Mouse (Mus musculus): ENCODE results near the gene Ecm1. TPM values are rescaled to one million over a fixed set of nuclear protein-coding genes. Genes with fewer than 3 reads are reported as not detected.

Gene Ecm1
- total RNA-seq, 4 experiments from 2014 or later = 619 to 722 (median 665) TPM

DNA sequence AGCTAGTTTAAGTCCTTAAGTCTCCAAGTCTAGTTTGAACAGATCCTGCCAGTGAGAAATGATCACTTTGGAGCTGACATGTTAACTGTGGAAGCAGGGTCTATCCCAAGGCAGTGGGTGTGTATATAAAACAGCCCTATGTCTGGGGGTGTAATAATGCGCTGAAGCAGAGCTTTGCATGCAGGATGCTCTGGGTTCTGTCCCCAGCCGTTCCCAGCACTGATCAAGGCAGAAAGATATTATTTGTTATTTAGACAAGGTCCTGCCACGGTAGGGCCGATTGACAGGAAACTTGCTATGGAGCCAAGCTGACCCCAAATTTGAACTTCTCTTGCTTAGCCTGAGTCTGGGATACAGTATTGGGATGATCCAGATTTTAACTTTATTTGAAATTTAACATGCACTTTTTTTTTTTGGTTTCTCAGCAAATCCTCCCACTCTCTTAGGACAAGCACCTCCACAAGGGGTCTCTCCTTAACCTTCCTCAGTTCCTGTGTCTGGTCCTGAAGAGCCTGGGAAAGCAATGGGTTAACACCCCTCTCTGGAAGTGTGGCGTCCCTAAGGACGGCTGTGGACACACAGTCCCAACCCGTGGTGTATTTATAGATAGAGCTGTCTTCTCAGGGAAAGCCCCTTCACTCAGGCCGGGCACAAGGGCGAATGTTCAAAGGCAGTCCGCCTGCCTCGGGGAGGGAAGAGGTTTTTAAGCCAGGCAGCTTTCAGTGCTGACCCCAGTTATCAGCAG, 50.0 kb downstream of the Ecm1 start:
- DNase-seq = peak; percentile 21

DNA sequence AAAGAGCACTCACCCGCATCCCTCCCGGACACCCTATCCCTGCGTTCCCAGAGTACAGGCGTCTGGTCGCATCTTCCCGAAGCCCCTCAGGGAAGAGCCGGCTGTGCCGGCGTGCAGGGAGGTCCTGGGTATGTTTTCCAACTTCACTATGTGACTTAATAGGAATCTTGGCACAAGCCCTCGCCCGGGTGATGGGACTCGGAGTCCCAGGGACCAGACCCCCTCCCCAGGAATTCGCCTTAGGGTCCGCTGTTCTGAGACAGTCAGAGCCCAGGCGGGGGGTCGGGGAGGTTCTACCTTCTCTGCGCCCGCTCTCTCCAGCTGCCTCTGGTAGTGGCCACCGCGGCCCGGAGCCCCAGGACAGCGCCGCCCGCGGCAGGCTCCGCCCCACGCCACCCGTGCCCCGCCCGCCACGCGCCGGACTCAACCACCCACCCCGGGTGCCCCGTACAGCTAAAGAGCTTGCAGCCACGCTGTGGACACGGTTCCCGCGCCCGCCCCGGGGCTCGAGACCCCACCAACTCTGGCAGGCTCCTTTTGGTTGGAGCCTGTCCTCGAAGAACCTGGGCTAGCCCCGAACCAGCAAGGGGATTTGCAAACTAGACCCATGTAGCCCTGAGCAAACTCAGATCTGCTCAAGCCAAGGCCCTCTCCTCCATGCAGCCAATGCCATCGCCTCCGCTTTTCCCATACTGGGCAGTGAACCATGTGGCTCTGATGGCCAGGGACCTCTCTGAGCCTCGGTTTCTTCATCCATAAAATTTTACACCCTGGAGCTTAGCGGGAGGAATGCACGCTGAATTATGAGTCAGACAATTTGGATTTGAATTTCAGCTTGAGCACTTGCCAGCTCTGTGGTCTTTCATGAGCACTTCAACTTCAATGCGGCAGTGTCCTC, 51.6 kb downstream of the Ecm1 start, which contains the start of gene Adamtsl4:
Gene Adamtsl4 (minus strand): TSS at position 394 of the 898 bp plus-strand sequence.
- DNase-seq = no peak

DNA sequence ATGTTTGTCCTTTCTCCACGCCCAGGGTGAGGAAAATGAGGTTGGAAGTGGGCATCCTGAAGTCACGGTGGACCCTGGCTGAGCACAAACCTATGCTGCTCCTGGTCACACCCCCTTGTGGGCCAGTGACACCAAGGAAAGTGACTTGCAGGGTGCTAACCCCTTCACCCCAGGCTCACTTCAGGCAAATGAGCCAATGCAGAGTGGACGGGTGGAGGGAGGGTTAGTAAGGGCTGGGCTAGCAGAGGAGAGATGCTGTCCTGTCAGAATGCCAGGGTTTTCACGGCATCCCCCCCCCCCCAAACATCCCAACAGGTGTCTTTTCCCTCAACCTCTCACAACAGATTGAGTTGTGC, 52.2 kb downstream of the Ecm1 start:
- no peak for DNase-seq

DNA sequence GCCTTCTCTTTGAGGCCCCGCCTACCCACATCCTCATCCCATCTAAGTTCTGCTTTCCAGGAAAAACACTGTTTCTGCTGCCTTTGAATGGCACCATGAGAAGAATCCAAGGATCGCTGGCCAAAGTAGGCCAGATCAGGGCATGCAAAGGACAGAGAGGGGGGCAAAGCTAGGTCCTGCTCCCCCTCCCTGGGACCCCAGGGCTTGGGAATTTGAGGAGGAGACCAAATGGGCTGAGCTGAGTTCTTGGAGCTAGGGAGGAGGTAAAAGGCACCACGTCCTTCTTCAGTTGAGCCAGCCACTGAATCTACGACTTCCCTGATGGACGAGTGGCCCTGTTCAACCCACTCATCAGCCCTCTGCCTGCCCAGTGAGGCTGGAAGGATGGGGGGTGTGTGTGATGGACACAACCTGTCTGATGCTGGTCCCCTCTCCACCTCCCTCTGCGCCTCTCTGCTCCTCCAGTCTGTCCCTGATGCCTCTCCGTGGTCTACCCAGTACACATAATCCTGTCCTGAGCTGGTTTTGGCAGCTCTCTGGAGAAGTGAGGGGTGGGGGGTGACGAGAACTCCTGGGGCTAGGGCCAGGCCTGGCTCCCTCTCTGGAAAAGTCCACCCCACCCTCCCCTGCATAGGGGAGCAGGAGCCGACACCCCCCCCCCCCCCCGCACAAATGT, 52.7 kb downstream of the Ecm1 start:
- DNase-seq = no peak

DNA sequence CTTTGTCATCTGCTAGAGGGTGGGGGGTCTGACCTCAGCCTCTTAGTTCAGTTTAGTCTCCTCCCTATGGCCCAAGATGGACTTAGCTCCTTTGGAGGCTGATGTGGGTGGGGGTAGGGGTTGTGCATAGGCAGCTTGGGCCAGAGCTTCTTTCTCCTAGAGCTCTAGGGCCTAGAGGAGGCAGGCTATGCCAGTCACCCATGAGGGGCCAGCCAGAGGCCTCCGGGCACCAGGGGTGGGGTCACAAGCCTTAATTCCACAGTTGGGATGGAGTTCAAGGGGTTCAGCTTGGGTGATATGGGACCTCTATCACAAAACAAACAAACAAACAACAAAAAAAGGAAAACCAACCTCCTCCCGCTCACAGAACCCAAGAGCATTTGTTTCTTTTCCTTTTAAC, 53.7 kb downstream of the Ecm1 start:
- no peak for DNase-seq

DNA sequence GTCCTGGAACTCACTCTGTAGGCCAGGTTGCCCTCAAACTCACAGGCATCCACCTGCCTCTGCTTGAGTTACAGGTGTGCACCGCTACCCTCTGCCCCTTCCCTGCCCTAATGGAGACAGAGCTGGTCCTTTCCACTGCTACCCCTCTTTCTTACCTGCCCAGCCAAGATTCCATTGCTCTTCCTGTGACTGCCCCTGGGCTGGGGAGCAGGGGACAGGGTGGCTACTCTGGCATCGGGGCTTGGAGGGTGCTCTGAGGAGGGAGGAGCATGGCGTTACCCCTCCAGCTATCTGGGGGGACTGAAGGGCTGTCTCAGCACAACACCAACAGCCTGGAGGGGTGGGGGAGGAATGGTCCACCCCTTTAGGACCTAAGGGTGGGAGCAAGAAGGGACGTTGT, 54.1 kb downstream of the Ecm1 start:
- DNase-seq = no peak

DNA sequence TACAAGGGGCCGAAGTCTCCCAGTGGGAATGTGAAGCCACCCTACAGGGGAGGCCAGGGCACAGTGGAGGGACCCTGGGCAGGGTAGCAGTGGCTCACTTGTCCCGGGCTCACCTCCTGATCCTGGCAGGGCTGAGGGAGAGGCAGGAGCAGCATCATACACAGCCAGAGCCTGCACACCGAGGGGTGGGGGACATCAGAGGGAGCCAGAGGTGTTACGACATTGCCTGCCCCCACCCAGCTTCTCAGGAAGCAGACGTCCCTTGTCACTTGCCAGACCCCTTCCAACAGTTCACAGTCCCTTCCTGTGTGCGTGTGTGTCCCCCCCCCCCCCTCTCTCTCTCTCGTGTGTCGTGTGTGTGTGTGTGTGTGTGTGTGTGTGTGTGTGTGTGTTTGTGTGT, 54.5 kb downstream of the Ecm1 start:
- no peak for DNase-seq

Small RNAs within 50 kb of the gene (microRNA-seq; reads per million reads assigned to microRNA genes)
- gene Mir7014 = 0.18 to 1.7 reads per million in 2 experiments

Other genes with a start within 250 kb of the Ecm1 start
- 1 to 10 TPM; 4.6 to 9.3 (median 5.1) TPM for gene Ctsk, start 240.3 kb downstream of the Ecm1 start, total RNA-seq (2022)
- 100 to 1,000 TPM in 2 of 4 experiments, 10 to 100 TPM in 2; 52.8 to 131 (median 95.6) TPM for gene Ctss, start 212.8 kb downstream of the Ecm1 start, total RNA-seq (2022)
- not detected for gene Hormad1, start 179.9 kb downstream of the Ecm1 start, total RNA-seq (2022)
- 10 to 100 TPM; 53.5 to 63.5 (median 61.5) TPM for gene Golph3l, start 150.6 kb downstream of the Ecm1 start, total RNA-seq (2022)
- 100 to 1,000 TPM; 102 to 141 (median 119) TPM for gene Ensa, start 114.6 kb downstream of the Ecm1 start, total RNA-seq (2022)
- 100 to 1,000 TPM; 177 to 189 (median 179) TPM for gene Mcl1, start 80.8 kb downstream of the Ecm1 start, total RNA-seq (2022)
- gene Adamtsl4, start 51.7 kb downstream of the Ecm1 start, total RNA-seq (2022) = 10 to 100 TPM in 1 of 4 experiments, 1 to 10 TPM in 3; 4.3 to 10.2 (median 6.4) TPM
- 10 to 100 TPM; 62.2 to 74.5 (median 65.2) TPM for gene Tars2, start 20.6 kb upstream of the Ecm1 start, total RNA-seq (2022)
- gene Rprd2, start 79.3 kb upstream of the Ecm1 start, total RNA-seq (2022) = 10 to 100 TPM; 57.2 to 70.5 (median 57.7) TPM
- 10 to 100 TPM; 27.8 to 43.0 (median 35.6) TPM for gene Prpf3, start 116.3 kb upstream of the Ecm1 start, total RNA-seq (2022)
- gene Mrps21, start 131.9 kb upstream of the Ecm1 start, total RNA-seq (2022) = 100 to 1,000 TPM; 192 to 303 (median 226) TPM
- 10 to 100 TPM in 1 of 4 experiments, 1 to 10 TPM in 3; 3.6 to 12.3 (median 5.9) TPM for gene Ciart, start 142.7 kb upstream of the Ecm1 start, total RNA-seq (2022)
- 10 to 100 TPM in 1 of 4 experiments, 1 to 10 TPM in 3; 8.0 to 10.5 (median 8.8) TPM for gene BC028528, start 152.4 kb upstream of the Ecm1 start, total RNA-seq (2022)
- gene Aph1a, start 154.4 kb upstream of the Ecm1 start, total RNA-seq (2022) = 100 to 1,000 TPM; 114 to 155 (median 121) TPM
- 1 to 10 TPM in 1 of 4 experiments, under 1 TPM in 2, not detected in 1; 0.22 to 2.4 (median 0.55) TPM for gene Car14, start 165.1 kb upstream of the Ecm1 start, total RNA-seq (2022)
- gene Anp32e, start 189.7 kb upstream of the Ecm1 start, total RNA-seq (2022) = 10 to 100 TPM; 83.8 to 94.0 (median 88.4) TPM

All from adrenal gland, adult 8-10 months (tissue).